Mouse (Mus musculus) heart, postnatal 0 days (tissue): ENCODE results near the gene S1pr2. TPM values are rescaled to one million over a fixed set of nuclear protein-coding genes. Genes with fewer than 3 reads are reported as not detected.

ENCODE experiments used
- ATAC-seq: fragments of 200-750 bp; cut with Nextera tagmentation; 2 replicates; pipeline ENCODE4 v1.8.0; 2017; ENCODE audit warnings: low read depth, moderate number of reproducible peaks, moderate library complexity; ENCODE audit not compliant: insufficient read depth
- DNase-seq: peaks from one replicate; pipeline ENCODE4 v3.0.0-alpha.2; 2016; ENCODE audit warnings: low spot score
- H3K27ac ChIP-seq: fragments of 300-500 bp; sonication (generic); 2 replicates; pipeline ENCODE4 v1.5.1; 2014; ENCODE audit warnings: low read depth, mild to moderate bottlenecking
- H3K27me3 ChIP-seq: fragments of 300-500 bp; sonication (generic); 2 replicates; pipeline ENCODE4 v1.6.1; 2014; ENCODE audit warnings: low read length, mixed read lengths; ENCODE audit not compliant: control insufficient read depth, insufficient read depth
- H3K36me3 ChIP-seq: fragments of 300-500 bp; sonication (generic); replicated peaks from 2 replicates; pipeline ENCODE4 v1.6.1; 2014; ENCODE audit warnings: low read length, mixed read lengths; ENCODE audit not compliant: control insufficient read depth, insufficient read depth
- H3K4me1 ChIP-seq: fragments of 300-500 bp; sonication (generic); 2 replicates; pipeline ENCODE4 v1.6.1; 2014; ENCODE audit warnings: antibody characterized with exemption; ENCODE audit not compliant: control insufficient read depth, insufficient read depth
- H3K4me2 ChIP-seq: fragments of 300-500 bp; sonication (generic); 2 replicates; pipeline ENCODE4 v1.6.1; 2014; ENCODE audit warnings: low read depth, mild to moderate bottlenecking, low read length, moderate library complexity
- H3K4me3 ChIP-seq: fragments of 300-500 bp; sonication (generic); 2 replicates; pipeline ENCODE4 v1.5.1; 2014; ENCODE audit warnings: low read depth, low read length
- H3K9ac ChIP-seq: fragments of 300-500 bp; sonication (generic); replicated peaks from 2 replicates; pipeline ENCODE4 v1.6.1; 2014; ENCODE audit warnings: low read depth, low read length, mixed read lengths
- H3K9me3 ChIP-seq: fragments of 300-500 bp; sonication (generic); replicated peaks from 2 replicates; pipeline ENCODE4 v1.6.1; 2016; ENCODE audit warnings: low read length; ENCODE audit not compliant: control insufficient read depth
- CTCF ChIP-seq: IDR thresholded peaks from 2 replicates; pipeline ENCODE4 v1.5.1; 2016; ENCODE audit warnings: antibody characterized with exemption, control low read depth, low read depth
- EP300 ChIP-seq: IDR thresholded peaks from 2 replicates; pipeline ENCODE4 v1.6.1; 2016; ENCODE audit warnings: antibody characterized with exemption, low read depth
- WGBS: fragments of 180-500 bp; shearing (Covaris S2); extraction: QIAGEN DNeasy Blood & Tissue Kit; methylation state at CpG from one replicate; pipeline ENCODE4 v1.1.7; 2014; 5-methylcytosine and 5-hydroxymethylcytosine counted together
- polyA plus RNA-seq: library from polyadenylated mRNA; unstranded; fragments of >200 nt; fragmentation: Nextera tagmentation; extraction: Ambion mirVana; gene quantifications from 2 replicates; pipeline ENCODE4 v1.2.1, GENCODE M21; 2015
- total RNA-seq: library from RNA; depleted of rRNA; stranded (reverse); fragments of >200 nt; gene quantifications from 2 replicates; pipeline ENCODE4 v1.2.3, GENCODE M21; 2014; ENCODE audit warnings: low replicate concordance

The S1pr2 gene
- total and polyA plus RNA-seq, 2 experiments from 2014 or later, result 7.4 to 8.5 TPM

DNA sequence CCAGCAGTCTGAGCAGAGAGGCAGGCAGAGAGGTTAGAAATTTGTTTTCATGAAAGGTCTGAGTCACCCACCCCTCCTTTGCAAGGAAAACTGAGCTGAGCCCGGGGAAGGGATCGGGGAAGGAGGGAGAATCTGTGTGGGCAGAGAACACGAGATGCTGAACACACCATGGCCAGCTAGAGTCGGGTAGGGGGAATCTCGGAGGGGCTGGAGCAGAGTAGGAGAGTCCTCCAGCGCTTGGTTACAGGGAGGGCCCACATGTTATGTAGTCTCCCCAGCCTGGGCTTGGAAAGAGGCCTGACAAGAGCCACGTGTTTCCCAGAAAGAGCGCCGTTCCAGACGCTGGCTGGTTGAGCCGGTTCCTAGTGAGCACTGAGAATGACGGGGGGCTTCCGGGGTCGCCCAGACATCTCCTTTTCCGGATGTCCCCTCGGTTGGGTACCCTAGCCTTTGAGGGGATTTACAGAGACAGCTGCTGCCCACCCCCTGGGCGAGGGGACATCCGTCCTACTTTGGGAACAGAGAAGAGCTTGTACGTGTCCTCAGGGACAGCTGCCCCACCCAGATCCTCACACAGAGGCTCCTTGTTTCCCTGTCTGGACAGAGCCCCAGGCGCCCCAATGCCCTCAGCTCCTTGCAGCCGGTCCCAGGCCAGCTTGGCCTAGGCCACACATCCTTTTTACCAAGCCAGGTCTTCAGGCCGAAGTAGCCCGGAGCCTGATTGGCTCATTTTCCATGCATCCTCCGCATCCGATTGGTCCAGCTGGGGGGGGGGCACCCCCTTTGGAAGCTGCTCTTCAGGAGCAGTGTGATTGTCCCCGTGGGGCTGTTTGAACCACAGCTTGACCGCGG, 4.2 kb downstream of the S1pr2 start:
- H3K9me3 ChIP-seq, result no peaks in the 10 kb centered on the region
- peak overlapping the region; percentile 76 for H3K27ac ChIP-seq
- TF ChIP-seq CTCF (no peak), EP300 (no peak)
- 46% methylated on average over 28 of the region's 28 CpGs for WGBS
- ATAC-seq (peak; percentile 18; the same call in 1 of the 2 replicates), DNase-seq (no peak)
- no peak overlapping the region for H3K4me3 ChIP-seq
- H3K4me1 ChIP-seq, result peaks cover 26% of the 10 kb centered on the region; the same call in 1 of the 2 replicates
- H3K27me3 ChIP-seq, result no peaks in the 10 kb centered on the region
- H3K4me2 ChIP-seq, result peak overlapping the region; percentile 3; the same call in 1 of the 2 replicates
- H3K36me3 ChIP-seq, result peaks cover 18% of the 10 kb centered on the region
- no peak overlapping the region; the same call in 1 of the 2 replicates for H3K9ac ChIP-seq

DNA sequence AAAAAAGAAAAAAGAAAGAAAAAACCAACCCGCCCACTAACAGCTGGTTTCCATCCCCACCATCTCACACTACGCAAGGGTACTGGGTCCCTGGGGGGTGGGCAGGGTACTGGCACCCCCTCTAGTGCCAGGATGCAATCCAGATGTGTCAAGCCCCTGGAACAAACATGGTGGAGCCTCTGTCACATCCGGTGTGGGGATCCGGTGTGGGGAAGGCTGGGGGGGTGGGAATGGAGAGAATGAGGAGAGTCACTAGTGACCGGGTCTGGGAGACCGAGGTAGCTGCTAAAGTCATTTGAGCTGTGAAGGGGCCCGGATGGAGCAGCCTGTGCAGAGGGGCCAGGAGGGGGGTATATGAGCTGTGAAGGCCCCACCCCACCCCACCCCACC, 4.8 kb downstream of the S1pr2 start:
- no peak overlapping the region for H3K4me3 ChIP-seq
- ATAC-seq (peak; percentile 6; the same call in 1 of the 2 replicates), DNase-seq (no peak)
- H3K4me1 ChIP-seq, result peaks cover 23% of the 10 kb centered on the region; the same call in 1 of the 2 replicates
- no peaks in the 10 kb centered on the region for H3K27me3 ChIP-seq
- 63% methylated on average over 7 of the region's 7 CpGs for WGBS
- H3K9ac ChIP-seq, result no peak overlapping the region
- H3K36me3 ChIP-seq, result peaks cover 24% of the 10 kb centered on the region
- H3K9me3 ChIP-seq, result no peaks in the 10 kb centered on the region
- peak overlapping the region; percentile 76 for H3K27ac ChIP-seq
- H3K4me2 ChIP-seq, result no peak overlapping the region
- no peak for TF ChIP-seq CTCF
- no peak for TF ChIP-seq EP300

DNA sequence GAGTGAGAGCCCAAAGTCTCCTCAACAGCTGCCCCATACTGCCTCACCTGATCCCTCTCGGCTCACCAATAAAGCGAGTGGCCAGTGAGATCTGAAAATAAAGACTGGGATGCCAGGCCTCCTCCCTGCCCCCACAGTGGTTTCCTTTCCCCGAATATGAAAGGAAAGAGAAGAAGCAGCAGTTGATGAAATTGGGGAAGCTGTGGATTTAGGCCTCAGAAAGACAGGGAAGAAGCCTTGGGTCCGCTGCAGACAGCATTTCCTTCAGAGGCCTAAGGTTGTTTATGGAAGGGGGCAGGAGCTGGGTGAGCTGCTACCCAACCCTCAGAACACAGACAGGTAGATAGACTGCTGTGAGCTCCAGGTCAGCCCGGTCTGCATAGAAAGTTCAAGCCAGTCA, 9.8 kb downstream of the S1pr2 start:
- peaks cover 34% of the 10 kb centered on the region for H3K36me3 ChIP-seq
- no peak overlapping the region for H3K4me3 ChIP-seq
- ATAC-seq (no peak), DNase-seq (no peak)
- no peak for TF ChIP-seq CTCF
- TF ChIP-seq EP300, result no peak
- 75% methylated on average over 5 of the region's 5 CpGs for WGBS
- H3K27ac ChIP-seq, result no peak overlapping the region
- H3K4me2 ChIP-seq, result no peak overlapping the region
- no peaks in the 10 kb centered on the region for H3K9me3 ChIP-seq
- H3K9ac ChIP-seq, result no peak overlapping the region
- H3K27me3 ChIP-seq, result no peaks in the 10 kb centered on the region
- H3K4me1 ChIP-seq, result 0 out of 2 replicates have a peak, but pooled peaks cover under 1% of the 10 kb centered on the region

DNA sequence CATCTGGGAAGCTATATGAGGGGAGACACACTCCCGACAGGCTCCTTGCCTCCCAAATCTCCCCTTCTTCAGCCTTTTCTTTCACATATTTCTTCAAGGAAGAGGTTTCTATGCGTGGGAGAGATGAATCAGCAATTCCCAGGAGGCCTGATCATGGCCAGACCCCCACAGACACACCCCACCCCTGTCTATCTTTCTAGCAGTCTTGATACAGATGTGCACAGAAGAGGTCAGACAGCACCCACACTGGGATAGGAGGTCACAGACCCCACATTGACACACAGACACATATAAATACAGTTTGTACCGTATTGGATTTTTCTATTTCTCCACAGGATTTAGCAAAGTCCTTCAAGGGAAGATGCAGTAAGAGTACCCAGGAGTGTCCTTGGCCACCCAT, 10.6 kb downstream of the S1pr2 start:
- Histone ChIP-seq H3K9me3 (no peaks in the 10 kb centered on the region), H3K27me3 (no peaks in the 10 kb centered on the region), H3K4me1 (no peaks in the 10 kb centered on the region), H3K9ac (no peak overlapping the region), H3K27ac (no peak overlapping the region), H3K4me3 (no peak overlapping the region), H3K4me2 (no peak overlapping the region), H3K36me3 (peaks cover 34% of the 10 kb centered on the region)
- WGBS, result 73% methylated on average over 3 of the region's 3 CpGs
- ATAC-seq (no peak), DNase-seq (no peak)
- no peak for TF ChIP-seq CTCF
- no peak for TF ChIP-seq EP300

DNA sequence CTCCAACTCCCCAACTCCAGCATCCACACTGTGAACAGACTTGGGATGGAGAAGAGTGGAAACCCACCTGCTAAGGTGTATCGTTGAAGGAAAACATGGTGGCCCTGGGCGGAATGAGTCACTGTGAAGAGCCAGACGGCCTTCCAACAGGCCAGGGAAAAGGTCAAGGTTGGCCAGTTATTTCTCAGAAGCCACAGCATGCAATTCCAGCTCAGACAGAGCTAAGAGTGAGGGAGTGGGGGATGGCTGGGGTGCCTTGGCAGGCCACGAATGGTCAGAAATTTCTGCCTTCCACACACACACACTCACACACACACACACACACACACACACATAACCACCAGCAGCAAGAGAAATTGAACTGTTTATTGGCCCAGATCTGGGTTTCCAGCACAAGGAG, 11.0 kb downstream of the S1pr2 start:
- Histone ChIP-seq H3K9me3 (no peaks in the 10 kb centered on the region), H3K27me3 (no peaks in the 10 kb centered on the region), H3K36me3 (peaks cover 34% of the 10 kb centered on the region), H3K4me2 (no peak overlapping the region), H3K9ac (no peak overlapping the region), H3K27ac (no peak overlapping the region), H3K4me3 (no peak overlapping the region), H3K4me1 (no peaks in the 10 kb centered on the region)
- ATAC-seq (no peak), DNase-seq (no peak)
- WGBS, result 79% methylated on average over 4 of the region's 4 CpGs
- TF ChIP-seq CTCF (no peak), EP300 (no peak)

DNA sequence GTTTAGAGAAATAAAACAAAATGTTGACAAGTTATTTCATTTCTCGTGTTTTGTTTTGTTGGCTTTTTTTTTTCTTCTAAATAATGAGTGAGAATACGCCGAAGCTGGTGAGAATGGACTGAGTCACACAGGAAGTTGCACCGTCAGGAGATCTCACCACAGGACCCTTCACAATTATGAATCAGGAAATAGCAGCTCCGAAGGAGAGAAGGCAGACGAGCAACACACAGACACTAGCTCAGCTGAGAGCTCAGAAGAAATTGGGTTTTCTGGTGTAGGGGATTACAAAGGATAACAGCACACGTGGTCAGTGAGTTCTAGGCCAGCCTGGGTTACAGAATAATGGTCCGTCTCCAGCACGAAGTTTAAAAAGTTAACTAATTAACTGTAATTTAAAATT, 15.0 kb downstream of the S1pr2 start:
- Histone ChIP-seq H3K27me3 (no peaks in the 10 kb centered on the region), H3K27ac (no peak overlapping the region), H3K9ac (no peak overlapping the region), H3K9me3 (no peaks in the 10 kb centered on the region), H3K4me2 (no peak overlapping the region), H3K4me1 (no peaks in the 10 kb centered on the region), H3K4me3 (no peak overlapping the region), H3K36me3 (0 out of 2 replicates have a peak, but pooled peaks cover 8% of the 10 kb centered on the region)
- DNase-seq (no peak), ATAC-seq (no peak)
- 57% methylated on average over 9 of the region's 9 CpGs for WGBS
- no peak for TF ChIP-seq EP300
- TF ChIP-seq CTCF, result no peak
